Mouse (Mus musculus): ENCODE measurements around the gene Cacna1h. TPM values are rescaled to one million over a fixed set of nuclear protein-coding genes. Genes with fewer than 3 reads are reported as not detected.

The Cacna1h gene
- total RNA-seq, 2 experiments from 2014 or later: 4.9 to 8.1 TPM

DNA sequence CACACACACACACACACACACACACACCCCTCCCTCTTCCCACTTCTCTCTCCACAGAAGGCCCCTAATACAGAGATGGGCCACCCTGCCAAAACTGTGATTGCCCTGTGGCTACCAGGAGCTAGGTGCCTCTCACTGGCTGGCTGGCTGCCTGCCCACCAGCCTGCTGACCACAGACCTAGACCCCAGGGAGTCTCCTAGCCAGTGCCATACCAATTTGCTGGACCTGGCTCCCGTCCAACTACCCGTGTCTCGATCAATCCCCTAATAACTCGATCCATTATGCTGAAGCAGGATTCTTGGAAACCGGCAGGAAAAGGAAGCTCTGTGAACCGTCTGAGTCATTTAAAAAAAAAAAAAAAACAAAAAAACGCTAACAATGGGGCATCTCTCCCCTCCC is 22.8 kb downstream of the Cacna1h start:
- DNase-seq: no peak
- intact Hi-C loops (cut with DNase I): no loop called here

DNA sequence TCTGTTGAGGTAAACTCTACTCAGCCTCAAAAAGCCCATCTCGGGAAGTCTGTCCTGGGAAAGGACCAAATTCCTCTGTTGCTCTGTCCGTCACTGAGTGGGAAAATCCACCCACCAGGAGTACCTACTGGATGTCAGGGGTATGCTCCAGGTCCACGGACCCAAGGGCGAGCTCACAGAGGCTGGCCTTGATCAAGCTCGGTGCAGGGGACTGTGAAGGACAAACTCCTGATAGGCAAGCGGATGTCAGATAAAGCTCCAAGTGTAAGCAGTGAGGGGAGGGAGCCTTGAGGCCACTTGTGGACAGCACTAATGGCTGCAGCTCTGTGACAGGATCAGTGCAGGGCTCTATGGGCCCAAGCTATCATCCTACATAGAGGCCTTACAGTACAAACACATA is 23.4 kb downstream of the Cacna1h start:
- intact Hi-C loops (cut with DNase I): no loop called here

GRCm38 (mm10) chr17:25409621-25410020 is 24.0 kb downstream of the Cacna1h start:
- intact Hi-C loops (cut with DNase I): no loop called here
- no peak for DNase-seq

More for the DNA sequence above, 23.4 kb downstream of the Cacna1h start:
- DNase-seq: no peak

DNA sequence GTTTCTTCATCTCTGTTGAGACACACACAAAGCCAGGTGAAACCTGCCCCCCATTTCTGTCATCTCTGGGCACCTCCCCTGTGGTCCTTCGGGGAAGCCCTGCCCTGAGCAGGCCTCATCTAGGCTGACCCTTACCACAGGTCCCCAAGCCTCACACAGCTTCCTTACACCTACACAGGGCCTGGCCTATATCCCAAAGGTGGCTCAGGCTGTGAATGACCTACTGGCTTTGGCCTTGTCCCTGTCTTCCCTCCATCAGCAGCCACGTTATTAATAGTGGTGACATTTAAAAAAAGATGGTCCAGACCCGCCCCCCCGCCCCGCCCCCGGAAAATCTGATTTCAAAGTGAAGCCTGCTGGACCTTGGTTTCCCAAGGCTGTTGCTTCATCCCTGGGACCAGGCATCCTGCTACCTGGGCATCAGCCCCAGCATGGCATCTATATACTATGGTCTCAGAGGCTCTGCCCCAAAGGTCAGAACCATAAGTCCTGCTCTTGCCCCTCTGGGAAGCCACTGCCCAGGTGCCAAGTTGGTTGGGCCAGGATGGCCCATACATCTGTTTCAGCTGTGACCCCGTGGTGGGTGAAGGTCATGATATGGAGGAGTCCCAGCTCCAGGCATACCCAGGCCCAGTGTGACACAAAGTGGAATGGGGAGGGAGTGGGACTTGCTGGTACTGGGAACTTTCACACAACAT is 25.1 kb downstream of the Cacna1h start:
- intact Hi-C loops (cut with DNase I): no loop called here
- DNase-seq: no peak

GRCm38 (mm10) chr17:25407352-25407751 is 26.2 kb downstream of the Cacna1h start:
- intact Hi-C loops (cut with DNase I): no loop called here
- DNase-seq: no peak

DNA sequence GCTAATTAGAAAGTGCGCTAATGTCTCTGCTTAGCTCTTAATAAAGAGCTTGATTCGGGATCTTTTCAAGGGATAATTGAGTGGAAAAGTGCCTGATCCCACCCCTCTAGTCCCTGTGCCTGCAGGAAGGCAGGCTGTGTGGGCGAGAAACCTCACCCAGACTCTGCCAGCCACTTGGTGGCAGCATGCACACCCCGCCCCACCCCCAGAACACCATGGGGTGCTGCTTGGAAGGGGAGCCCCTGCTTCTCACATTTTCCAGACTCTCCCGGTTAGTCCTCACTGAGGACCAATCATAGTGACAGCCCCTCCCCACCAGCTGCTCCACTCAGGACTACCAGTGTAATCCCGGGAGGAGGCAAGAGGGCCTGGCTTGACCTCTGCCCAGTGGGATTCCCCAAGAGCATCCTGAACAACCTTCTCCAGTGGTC is 27.6 kb downstream of the Cacna1h start:
- no peak for DNase-seq
- intact Hi-C loops (cut with DNase I): no loop called here

DNA sequence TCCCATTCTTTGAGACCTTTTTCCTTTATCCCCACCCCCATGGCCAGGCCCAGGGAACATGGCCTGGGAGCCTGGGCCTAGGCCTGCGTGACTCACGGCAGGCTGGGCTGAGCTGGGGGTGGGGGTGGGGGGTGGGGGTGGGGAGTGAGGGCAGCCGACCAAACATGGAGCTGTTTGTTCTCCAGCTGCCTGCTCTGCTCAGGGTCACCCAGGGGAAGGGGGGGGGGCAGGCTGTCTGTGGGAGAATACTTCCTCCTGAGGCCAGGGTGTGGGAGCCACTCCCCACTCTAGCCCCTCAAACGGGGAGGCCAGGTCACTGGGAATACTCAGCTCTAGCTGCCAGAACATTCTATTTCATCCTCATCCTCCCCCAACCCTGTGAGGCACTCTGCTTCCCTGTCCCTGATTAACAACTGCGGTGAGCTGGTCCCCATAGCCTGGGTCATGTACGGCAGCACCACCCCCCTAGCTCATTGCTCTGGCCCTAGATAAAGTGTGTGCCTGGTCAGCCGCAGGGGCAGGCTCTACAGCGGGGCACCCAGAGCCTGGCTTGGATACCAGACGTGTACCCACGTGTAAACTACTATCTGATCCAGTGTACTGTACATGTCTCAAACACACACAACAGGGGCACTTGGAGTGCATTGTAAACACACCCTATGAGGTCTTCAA is 28.2 kb downstream of the Cacna1h start:
- no peak for DNase-seq
- intact Hi-C loops (cut with DNase I): no loop called here

DNA sequence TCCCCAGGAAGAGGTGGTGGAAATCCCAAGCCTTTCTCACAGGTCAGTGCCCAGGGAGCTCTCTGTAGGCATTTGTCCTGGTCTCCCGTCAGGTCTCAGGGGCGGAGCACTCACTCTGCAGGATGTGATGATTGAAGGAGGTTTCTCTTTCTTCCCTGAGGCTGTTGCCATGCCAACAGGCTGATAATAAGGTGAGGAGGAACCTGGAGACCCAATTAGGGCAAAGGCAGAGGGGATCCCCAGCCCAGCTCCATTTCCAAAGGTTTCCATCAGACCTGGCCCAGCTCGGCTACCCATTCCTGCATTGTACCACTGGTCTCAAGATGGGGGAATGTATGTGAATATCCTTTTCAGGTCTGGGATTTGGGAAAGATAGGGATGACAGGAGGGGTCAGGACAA is 29.4 kb downstream of the Cacna1h start:
- intact Hi-C loops (cut with DNase I): no loop called here
- no peak for DNase-seq

DNA sequence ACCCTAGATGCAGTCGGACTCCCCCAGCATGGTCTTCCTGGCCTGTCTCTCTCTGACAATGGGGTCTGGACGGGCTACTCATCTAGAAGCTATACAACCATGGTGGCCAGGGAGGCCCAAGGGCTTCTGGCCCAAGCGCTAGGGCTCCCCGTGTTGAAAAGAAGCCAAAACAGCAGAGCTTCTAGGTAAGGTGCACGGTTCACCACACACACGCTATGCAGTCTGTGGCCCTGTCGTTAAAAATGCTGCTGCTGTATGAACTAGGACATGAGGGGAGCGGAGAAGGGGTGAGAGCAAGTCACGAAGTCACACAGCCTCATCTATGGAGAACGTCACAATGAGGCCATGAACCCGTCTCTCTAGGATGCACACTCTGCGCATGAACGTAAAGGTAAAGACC is 31.4 kb downstream of the Cacna1h start:
- intact Hi-C loops (cut with DNase I): no loop called here

GRCm38 (mm10) chr17:25401491-25401890 is 32.1 kb downstream of the Cacna1h start:
- intact Hi-C loops (cut with DNase I): no loop called here
- no peak for DNase-seq

More for the DNA sequence above, 31.4 kb downstream of the Cacna1h start:
- DNase-seq: no peak

GRCm38 (mm10) chr17:25400443-25400842 is 33.1 kb downstream of the Cacna1h start:
- DNase-seq: peak; percentile 60 to 68
- intact Hi-C loops (cut with DNase I): no loop called here

DNA sequence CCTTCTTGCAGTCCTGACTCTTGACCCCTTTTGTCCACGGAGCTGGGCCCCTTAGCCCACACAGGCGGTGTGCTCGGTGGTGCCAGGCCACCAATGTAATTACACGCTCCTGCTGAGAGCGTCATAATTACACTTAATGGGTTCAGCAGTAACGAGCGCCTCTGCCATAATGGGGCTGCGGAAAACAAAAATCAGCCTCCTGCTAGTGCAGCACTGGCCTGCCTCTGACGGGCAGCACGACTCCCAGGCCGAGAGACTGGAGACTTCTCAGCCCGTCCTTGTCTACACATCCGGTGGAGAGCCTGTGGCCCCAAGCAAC is 35.1 kb downstream of the Cacna1h start:
- no peak for DNase-seq

GRCm38 (mm10) chr17:25397804-25398519 is 35.6 kb downstream of the Cacna1h start:
- intact Hi-C loops (cut with DNase I): loop anchor here (1.0 to 5.0 kb wide), 3 partner anchors 34 to 299 kb away; partner anchors contain the start of gene Cacna1h
- DNase-seq: peak; percentile 82 to 88

More for the DNA sequence above, 35.1 kb downstream of the Cacna1h start:
- intact Hi-C loops (cut with DNase I): loop anchor here (5.0 kb wide), 2 partner anchors 34 to 299 kb away; partner anchors contain the start of gene Cacna1h

DNA sequence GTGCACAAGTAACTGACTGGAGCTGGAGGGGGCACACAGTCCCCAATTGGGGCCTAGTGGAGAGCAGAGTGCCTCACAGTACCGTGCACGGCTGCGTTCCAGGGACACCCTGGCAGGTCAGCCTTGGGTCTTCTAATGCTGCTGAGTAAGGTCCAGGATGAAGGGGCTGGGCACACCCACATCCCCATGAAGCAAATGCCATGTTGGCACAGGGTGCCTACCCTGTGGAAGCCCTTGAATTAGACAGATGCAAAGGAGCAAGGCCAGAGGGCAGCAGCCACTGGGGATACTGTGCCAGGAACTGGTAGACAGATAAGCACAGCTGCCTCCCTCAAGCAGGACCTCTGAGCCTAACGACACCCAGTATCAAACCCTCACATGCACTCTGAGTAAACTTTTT is 39.1 kb downstream of the Cacna1h start:
- intact Hi-C loops (cut with DNase I): no loop called here
- no peak for DNase-seq

GRCm38 (mm10) chr17:25374011-25374410 is 59.6 kb downstream of the Cacna1h start:
- DNase-seq: peak in 1 of 2 experiments; percentile 21
- intact Hi-C loops (cut with DNase I): no loop called here

GRCm38 (mm10) chr17:25372491-25372890 is 61.1 kb downstream of the Cacna1h start:
- no peak for DNase-seq
- intact Hi-C loops (cut with DNase I): no loop called here

GRCm38 (mm10) chr17:25368973-25369372 is 64.6 kb downstream of the Cacna1h start, which contains the start of gene Tpsg1:
Gene Tpsg1, plus strand, starts transcription at chr17:25369273.
- intact Hi-C loops (cut with DNase I): no loop called here

DNA sequence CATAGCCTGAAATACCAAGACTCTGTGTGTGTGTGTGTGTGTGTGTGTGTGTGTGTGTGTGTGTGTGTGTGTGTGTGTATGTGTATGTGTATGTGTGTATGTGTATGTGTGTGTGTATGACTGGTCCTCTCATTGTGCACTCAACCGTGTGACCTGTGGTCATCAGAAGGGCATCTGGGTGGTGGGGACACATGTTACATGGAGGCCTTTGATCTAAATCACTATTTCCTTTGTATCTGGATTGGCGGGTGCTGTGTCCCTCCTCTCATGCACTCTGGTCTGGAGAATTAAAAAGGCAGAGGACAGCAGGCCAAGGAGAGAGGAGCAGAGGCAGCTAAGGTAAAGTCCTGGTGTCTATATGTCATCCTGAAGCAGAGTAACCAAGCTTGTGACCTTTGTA is 67.6 kb downstream of the Cacna1h start, which contains the start of gene Tpsb2:
Tpsb2 (plus strand) TSS at position 301 of the 400 bp plus-strand sequence.
- no peak for DNase-seq
- intact Hi-C loops (cut with DNase I): no loop called here

More at GRCm38 (mm10) chr17:25368973-25369372, 64.6 kb downstream of the Cacna1h start, which contains the start of gene Tpsg1:
- DNase-seq: no peak

- intact Hi-C loops (cut with DNase I): loop anchor here (1.0 kb wide), 1 partner anchor 29 kb away; no protein-coding TSS in a partner anchor
- DNase-seq: peak; percentile 44 to 60
Observed at GRCm38 (mm10) chr17:25363726-25364125, 69.9 kb downstream of the Cacna1h start.

DNA sequence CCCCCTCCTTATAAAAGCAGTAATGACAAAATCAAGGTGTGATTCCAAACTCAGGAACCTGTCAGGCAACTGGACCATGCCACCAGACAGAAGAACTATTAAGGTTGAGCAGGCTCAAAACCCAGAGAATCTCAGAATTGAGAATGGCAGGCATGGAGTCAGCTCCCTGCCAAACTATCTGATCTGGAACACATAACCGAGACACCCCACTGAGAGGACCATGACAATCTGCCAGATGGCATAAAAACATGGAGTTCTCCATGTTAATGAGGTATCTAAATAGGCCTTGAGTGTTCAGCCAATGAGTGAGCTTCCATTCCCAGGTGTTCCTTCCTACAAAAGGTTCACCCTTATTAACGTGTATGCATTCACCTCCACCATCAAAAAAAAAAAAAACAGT is 72.3 kb downstream of the Cacna1h start:
- intact Hi-C loops (cut with DNase I): no loop called here
- no peak for DNase-seq

GRCm38 (mm10) chr17:25345462-25345861 is 88.1 kb downstream of the Cacna1h start, which contains the start of gene Tpsab1:
Gene Tpsab1, minus strand, starts transcription at chr17:25345562.
- intact Hi-C loops (cut with DNase I): no loop called here
- DNase-seq: no peak

All from heart, postnatal 14 days (tissue).